Mouse (Mus musculus): ENCODE data around the gene Dok5. TPM values are rescaled to one million over a fixed set of nuclear protein-coding genes. Genes with fewer than 3 reads are reported as not detected.

Gene Dok5
- polyA plus RNA-seq (2015; fragmentation: Nextera tagmentation; extraction: Ambion mirVana), result 1.6 and 2.6 TPM in 2 replicates

GRCm38 (mm10) chr2:170731632-170732561, at the start of gene Dok5:
Dok5 (plus strand) TSS chr2:170731807.
- DNase-seq (ENCODE audit: low spot score), result no peak

- no peak for DNase-seq (ENCODE audit: low spot score)
Observed at GRCm38 (mm10) chr2:170683385-170683784, 48.2 kb upstream of the Dok5 start.

GRCm38 (mm10) chr2:170695071-170695936, 36.3 kb upstream of the Dok5 start:
- no peak for DNase-seq (ENCODE audit: low spot score)

- no peak for DNase-seq (ENCODE audit: low spot score)
Observed at GRCm38 (mm10) chr2:170695937-170696510, 35.6 kb upstream of the Dok5 start.

- no peak for DNase-seq (ENCODE audit: low spot score)
Observed at GRCm38 (mm10) chr2:170700471-170700870, 31.1 kb upstream of the Dok5 start.

GRCm38 (mm10) chr2:170706488-170706887, 25.1 kb upstream of the Dok5 start:
- DNase-seq (ENCODE audit: low spot score), result no peak

- DNase-seq (ENCODE audit: low spot score), result no peak
Observed at GRCm38 (mm10) chr2:170707672-170708071, 23.9 kb upstream of the Dok5 start.

- no peak for DNase-seq (ENCODE audit: low spot score)
Observed at GRCm38 (mm10) chr2:170708901-170709300, 22.7 kb upstream of the Dok5 start.

GRCm38 (mm10) chr2:170712658-170713285, 18.8 kb upstream of the Dok5 start:
- no peak for DNase-seq (ENCODE audit: low spot score)

- no peak for DNase-seq (ENCODE audit: low spot score)
Observed at GRCm38 (mm10) chr2:170720386-170720785, 11.2 kb upstream of the Dok5 start.

GRCm38 (mm10) chr2:170724136-170724535, 7.5 kb upstream of the Dok5 start:
- DNase-seq (ENCODE audit: low spot score), result no peak

GRCm38 (mm10) chr2:170724716-170725115, 6.9 kb upstream of the Dok5 start:
- DNase-seq (ENCODE audit: low spot score), result no peak

- no peak for DNase-seq (ENCODE audit: low spot score)
Observed at GRCm38 (mm10) chr2:170725796-170726195, 5.8 kb upstream of the Dok5 start.

- DNase-seq (ENCODE audit: low spot score), result no peak
Observed at GRCm38 (mm10) chr2:170726996-170727710, 4.5 kb upstream of the Dok5 start.

GRCm38 (mm10) chr2:170728864-170729263, 2.7 kb upstream of the Dok5 start:
- no peak for DNase-seq (ENCODE audit: low spot score)

- no peak for DNase-seq (ENCODE audit: low spot score)
Observed at GRCm38 (mm10) chr2:170729661-170730060, 1.9 kb upstream of the Dok5 start.

- DNase-seq (ENCODE audit: low spot score), result no peak
Observed at GRCm38 (mm10) chr2:170730136-170730535, 1.5 kb upstream of the Dok5 start.

GRCm38 (mm10) chr2:170730781-170731180, 826 bp upstream of the Dok5 start:
- no peak for DNase-seq (ENCODE audit: low spot score)

- DNase-seq (ENCODE audit: low spot score), result no peak
Observed at GRCm38 (mm10) chr2:170731205-170731604, 402 bp upstream of the Dok5 start.

GRCm38 (mm10) chr2:170733671-170734070, 2.1 kb downstream of the Dok5 start:
- DNase-seq (ENCODE audit: low spot score), result no peak

- DNase-seq (ENCODE audit: low spot score), result no peak
Observed at GRCm38 (mm10) chr2:170734446-170734845, 2.8 kb downstream of the Dok5 start.

All from thymus, postnatal 0 days (tissue).